Mouse (Mus musculus) adrenal gland (tissue): ENCODE data around the gene Irf7.

ENCODE experiments used
- intact Hi-C: fragments of 180-260 bp; cut with DNase I; formaldehyde crosslinking; loops from one replicate; pipeline ENCODE4 v1.15.1; 2025

The Irf7 gene

GRCm38 (mm10) chr7:141226535-141226934, 39.7 kb downstream of the Irf7 start:
- intact Hi-C loops: loop anchor here (5.0 kb wide), 1 partner anchor 136 kb away; no protein-coding TSS in a partner anchor

DNA sequence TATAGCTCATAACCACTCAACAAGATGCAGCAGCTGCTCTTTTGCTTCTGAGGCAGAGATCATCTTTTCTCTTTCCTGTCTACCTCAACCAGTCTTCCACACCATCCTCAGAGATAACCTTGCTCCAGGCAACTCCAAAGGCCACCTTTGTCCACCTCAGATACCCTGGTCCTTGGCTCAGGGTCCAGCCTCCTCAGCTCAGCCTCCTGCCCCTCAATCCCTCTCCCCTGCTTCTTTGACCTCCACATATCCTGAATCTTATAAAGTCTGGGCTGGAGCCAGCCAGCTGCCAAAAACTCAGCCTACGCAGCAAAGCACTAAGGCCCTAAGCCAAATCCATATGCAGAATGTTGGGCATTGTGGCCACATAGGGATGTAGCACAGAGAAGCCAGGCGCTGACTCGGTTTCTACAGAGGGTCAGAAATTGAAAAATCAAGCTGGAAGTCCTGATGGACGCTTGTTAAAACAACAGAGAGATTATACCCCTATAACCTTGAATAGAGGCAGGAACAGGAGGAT, 43.5 kb downstream of the Irf7 start:
- intact Hi-C loops: no loop called here

DNA sequence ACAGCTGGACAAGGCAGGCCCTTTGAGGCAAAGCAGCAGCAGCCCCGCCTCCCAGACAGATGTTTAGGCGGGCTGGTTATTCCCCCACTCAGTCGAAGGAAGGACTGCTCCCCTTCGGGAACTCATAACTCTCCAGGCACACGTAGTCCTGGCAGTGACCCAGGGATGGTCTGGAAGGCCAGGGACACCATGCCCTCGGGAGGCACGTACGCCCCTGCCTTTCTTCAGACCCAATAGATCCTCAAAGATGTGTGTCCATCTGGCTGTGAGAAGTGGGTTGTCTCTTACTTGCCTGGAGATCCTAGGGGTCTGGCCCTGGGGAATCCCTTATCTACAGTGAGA, 44.2 kb downstream of the Irf7 start:
- intact Hi-C loops: no loop called here

DNA sequence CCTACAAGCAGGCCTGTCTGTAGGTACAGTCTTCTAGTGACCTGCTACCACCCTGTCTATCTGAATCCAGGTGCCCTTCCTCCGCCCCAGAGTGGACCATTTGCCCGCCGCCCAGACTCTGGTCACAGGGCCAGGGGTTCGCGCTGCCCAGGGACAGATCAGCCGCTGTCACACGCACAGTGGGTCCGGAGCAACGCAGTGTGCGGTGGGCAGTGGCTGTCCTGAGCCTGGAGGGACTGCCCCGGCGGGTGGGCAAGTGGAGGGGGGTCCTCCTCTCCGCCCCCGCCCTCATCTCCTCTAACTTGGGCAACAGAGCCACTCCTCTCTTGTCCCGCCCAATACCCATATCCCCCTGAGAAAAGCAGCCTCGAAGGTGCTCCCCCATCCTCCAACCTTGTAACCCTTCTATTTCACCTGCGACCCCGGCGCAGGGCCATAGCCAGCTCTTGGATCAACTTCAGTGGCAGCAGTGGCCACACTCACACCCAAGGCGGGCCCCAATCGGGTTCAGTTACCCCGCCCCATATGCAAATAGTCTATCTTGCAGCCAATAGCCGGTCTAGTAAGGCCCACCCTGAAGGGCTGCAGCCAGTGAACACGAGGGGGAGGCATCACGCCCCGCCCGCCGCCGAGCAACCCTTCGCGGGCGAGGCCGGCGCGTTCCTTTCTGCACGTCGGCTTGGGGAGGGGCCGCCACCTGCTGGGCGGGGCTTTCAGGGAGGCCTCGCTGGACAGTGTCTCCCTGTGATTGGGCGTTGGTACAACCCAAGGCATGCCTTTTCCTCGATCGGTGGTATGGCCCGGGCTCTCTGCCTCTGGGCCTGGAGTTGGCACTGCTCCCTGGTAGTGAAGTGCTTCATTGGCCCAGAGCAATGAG, 44.8 kb downstream of the Irf7 start:
- intact Hi-C loops: no loop called here

GRCm38 (mm10) chr7:141220377-141220776, 45.9 kb downstream of the Irf7 start:
- intact Hi-C loops: no loop called here

DNA sequence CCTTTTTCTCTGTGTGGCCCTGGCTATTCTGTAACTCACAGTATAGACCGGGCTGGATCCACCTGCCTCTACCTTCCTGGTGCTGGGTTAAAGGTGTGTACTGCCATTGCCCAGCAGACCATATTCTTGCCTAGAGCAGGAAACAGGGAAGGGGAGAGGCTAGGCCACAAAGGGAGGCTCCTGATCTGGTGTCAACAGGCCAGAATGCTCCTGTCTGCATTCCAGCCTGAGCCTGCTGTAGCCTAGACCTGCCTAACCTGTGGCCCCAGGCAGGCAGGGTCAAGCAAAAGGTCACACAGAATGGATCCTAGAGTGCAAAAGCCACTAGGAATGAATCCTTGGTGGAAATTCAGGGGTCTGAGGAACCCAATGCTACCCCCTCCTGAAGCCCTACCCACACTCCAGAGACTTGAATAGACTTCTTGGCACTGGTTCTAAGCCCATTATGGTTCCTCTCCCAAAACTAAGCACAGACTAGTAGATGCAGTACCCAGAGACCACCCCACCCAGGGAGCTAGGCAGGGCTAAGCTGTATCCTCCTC, 46.7 kb downstream of the Irf7 start:
- intact Hi-C loops: no loop called here

DNA sequence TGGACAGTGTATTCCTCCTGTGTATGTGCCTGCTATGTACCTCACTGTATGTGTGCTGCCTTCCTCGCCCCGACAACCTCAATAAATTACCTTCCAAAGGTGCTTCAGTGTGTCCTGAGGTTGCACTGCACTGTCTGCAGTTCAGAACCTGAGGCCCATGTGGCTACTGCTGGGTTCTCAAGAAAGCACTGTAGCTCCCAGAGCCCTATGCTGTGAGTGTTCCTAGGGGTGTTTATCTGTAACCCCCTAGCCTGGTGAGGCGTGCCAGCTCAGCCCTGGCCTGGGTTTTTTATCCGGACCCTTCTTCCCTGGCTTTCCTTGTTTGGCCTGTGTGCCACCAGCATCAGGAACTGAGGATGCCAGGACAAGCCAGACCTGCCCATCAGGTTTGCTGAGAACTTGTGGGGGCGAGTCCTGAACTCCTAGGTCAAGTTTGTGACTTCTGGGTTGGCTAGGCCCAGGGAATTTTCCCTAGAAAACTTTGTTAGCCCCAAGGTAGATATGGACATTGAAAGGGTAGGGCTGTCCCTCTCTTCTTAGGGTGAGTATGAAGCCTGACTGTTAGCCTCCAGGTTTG, 47.6 kb downstream of the Irf7 start:
- intact Hi-C loops: no loop called here

DNA sequence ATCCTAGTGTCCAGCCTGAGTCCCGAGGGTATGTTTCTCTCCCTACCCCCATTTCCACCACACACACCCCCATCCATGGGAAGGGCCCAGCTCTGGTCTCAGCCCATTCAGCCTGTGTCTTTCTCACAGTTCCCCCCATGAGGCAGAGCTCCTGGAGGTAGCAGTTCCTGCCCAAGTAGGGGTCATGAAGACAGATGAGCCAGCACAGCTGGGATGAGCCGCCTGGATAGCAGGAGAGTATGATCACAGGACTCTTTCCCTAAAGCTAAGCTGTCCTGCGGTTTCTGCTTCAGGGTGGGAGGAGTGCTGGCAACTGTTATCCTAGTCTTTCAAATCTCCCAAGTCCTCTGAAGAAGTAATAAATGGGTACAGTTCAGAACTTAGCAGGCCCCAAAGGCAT, 48.1 kb downstream of the Irf7 start:
- intact Hi-C loops: no loop called here

DNA sequence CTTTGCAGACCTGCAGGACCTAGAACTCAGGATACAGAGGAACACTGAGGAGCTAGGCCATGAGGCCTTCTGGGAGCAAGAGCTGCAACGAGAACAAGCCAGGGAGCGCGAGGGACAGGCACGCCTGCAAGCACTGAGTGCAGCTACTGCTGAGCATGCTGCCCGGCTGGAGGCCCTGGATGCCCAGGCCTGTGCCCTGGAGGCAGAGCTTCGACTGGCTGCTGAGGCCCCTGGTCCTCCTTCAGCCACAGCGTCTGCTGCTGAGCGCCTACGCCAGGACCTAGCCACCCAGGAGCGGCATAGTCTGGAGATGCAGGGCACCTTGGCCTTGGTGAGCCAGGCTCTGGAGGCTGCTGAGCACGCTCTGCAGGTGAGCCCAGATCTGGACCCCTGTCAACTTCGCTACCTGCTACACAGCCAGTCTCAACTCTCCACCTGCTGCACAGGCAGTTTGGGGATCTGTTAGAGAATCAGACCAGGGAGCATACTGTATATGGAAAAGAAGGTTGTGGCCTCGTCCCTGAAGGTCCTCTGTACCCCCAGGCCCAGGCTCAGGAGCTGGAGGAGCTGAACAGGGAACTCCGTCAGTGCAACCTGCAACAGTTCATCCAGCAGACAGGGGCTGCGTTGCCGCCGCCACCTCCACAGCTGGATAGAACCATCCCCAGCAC, 48.8 kb downstream of the Irf7 start:
- intact Hi-C loops: no loop called here

GRCm38 (mm10) chr7:141216894-141217293, 49.4 kb downstream of the Irf7 start:
- intact Hi-C loops: no loop called here

GRCm38 (mm10) chr7:141215880-141216733, 50.2 kb downstream of the Irf7 start:
- intact Hi-C loops: no loop called here

- intact Hi-C loops: no loop called here
These were observed 51.0 kb downstream of the Irf7 start, which contains the start of gene Rassf7 for GRCm38 (mm10) chr7:141215101-141215879. TSS of gene Rassf7 (plus strand) at chr7:141215860.

- intact Hi-C loops: no loop called here
These were observed 52.0 kb downstream of the Irf7 start for GRCm38 (mm10) chr7:141214310-141214709.

DNA sequence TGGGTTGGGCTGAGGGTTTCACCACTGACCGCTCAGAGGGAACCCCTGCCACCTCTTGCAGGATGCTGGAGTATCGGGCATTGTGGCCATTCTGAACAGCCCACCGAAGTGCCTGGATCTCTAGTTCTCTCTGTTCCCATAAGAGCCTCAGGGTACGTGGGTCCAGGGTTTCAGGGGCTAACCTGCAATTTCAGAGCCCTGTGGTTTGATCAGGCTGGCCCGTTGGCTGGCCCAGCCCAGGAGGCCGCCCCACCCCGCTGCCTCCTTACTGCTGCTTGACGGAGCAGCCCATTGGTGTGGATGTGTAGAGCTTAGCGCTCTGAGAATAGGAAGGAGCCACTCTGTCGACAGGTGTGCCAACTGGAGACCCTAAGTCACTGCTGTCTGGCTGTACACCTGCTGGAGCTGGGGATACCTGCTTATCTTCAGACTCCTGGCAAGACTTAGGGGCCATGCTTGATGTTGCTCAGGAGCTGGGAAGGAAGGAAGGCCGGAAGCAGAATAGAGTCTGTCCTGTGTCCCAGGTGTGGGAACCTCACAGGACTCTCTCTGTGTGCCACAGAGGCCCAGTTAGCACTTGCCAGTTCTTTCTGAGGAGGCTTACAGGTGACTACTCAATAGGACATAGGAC, 52.6 kb downstream of the Irf7 start, which contains the start of gene Lmntd2:
Gene Lmntd2 (minus strand): TSS at position 476 of the 631 bp plus-strand sequence.
- intact Hi-C loops: no loop called here

DNA sequence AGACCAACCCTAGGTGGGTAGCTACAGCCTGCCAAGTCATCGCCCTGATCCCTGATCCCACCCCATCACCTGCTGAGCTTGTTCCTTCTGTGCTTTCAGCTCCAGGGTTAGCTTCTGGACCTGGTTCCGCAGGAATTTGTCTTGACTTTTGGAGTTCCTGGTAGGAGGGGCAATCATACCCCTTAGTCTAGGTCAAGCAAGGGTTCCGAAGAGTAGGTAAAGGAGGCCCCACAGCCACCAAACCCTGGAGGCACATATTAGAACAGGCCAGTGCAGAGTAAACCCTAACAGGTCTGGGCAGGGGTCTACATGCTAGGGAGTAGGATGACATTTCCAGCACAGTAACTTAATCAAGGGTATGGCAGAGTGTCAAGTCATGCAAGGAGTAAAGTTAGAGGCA, 53.1 kb downstream of the Irf7 start:
- intact Hi-C loops: no loop called here
